Mouse (Mus musculus): ENCODE measurements around the gene Fam174b.

Gene Fam174b

GRCm38 (mm10) chr7:73816255-73816996 is 76.3 kb downstream of the Fam174b start:
- no peak for DNase-seq

- no peak for DNase-seq
These were observed 79.3 kb downstream of the Fam174b start for GRCm38 (mm10) chr7:73819366-73819765.

All from cerebellum, postnatal 25 days (tissue).